Mouse (Mus musculus) heart, embryonic 11.5 days (tissue): ENCODE data around the gene Dnase1l3. TPM values are rescaled to one million over a fixed set of nuclear protein-coding genes. Genes with fewer than 3 reads are reported as not detected.
"Not testable (repeated sequence)": the region's sequence is repeated elsewhere in the genome, so short reads cannot be mapped to it uniquely, and the experiment has no call there.

Source experiments
- ATAC-seq: fragments of 200-750 bp; cut with Nextera tagmentation; replicated peaks from 2 replicates; pipeline ENCODE4 v1.8.0; 2017; ENCODE audit warnings: moderate library complexity; ENCODE audit not compliant: insufficient number of reproducible peaks, low FRiP score, low TSS enrichment
- H3K27ac ChIP-seq: fragments of 300-500 bp; sonication (generic); 2 replicates; pipeline ENCODE4 v1.5.1; 2014; ENCODE audit warnings: mild to moderate bottlenecking, low read depth, low read length
- H3K27me3 ChIP-seq: fragments of 300-500 bp; sonication (generic); 2 replicates; pipeline ENCODE4 v1.6.1; 2014; ENCODE audit warnings: mild to moderate bottlenecking, low read length, mixed read lengths; ENCODE audit not compliant: control insufficient read depth, insufficient read depth
- H3K36me3 ChIP-seq: fragments of 300-500 bp; sonication (generic); 2 replicates; pipeline ENCODE4 v1.6.1; 2014; ENCODE audit warnings: mild to moderate bottlenecking, low read length, moderate library complexity, mixed read lengths; ENCODE audit not compliant: control insufficient read depth, insufficient read depth
- H3K4me1 ChIP-seq: fragments of 300-500 bp; sonication (generic); 2 replicates; pipeline ENCODE4 v1.6.1; 2014; ENCODE audit warnings: low read length; ENCODE audit not compliant: control insufficient read depth, insufficient read depth
- H3K4me2 ChIP-seq: fragments of 300-500 bp; sonication (generic); 2 replicates; pipeline ENCODE4 v1.6.1; 2014; ENCODE audit warnings: mild to moderate bottlenecking, moderate library complexity
- H3K4me3 ChIP-seq: fragments of 300-500 bp; sonication (generic); 2 replicates; pipeline ENCODE4 v1.5.1; 2014; ENCODE audit warnings: low read depth, low read length
- H3K9ac ChIP-seq: fragments of 300-500 bp; sonication (generic); 2 replicates; pipeline ENCODE4 v1.6.1; 2014; ENCODE audit warnings: mild to moderate bottlenecking, low read depth, low read length, moderate library complexity
- H3K9me3 ChIP-seq: fragments of 300-500 bp; sonication (generic); replicated peaks from 2 replicates; pipeline ENCODE4 v1.6.1; 2016; ENCODE audit warnings: low read length; ENCODE audit not compliant: control insufficient read depth
- WGBS: fragments of 180-500 bp; shearing (Covaris S2); extraction: QIAGEN DNeasy Blood & Tissue Kit; methylation state at CpG from one replicate; pipeline ENCODE4 v1.1.7; 2014; ENCODE audit not compliant: insufficient replicate concordance; 5-methylcytosine and 5-hydroxymethylcytosine counted together
- polyA plus RNA-seq: library from polyadenylated mRNA; unstranded; fragments of >200 nt; fragmentation: Nextera tagmentation; extraction: Ambion mirVana; gene quantifications from 2 replicates; pipeline ENCODE4 v1.2.1, GENCODE M21; 2014

Dnase1l3 gene
- polyA plus RNA-seq, 1 experiment from 2014 or later = 0.06 TPM

GRCm38 (mm10) chr14:8007486-8007885, 13.1 kb upstream of the Dnase1l3 start:
- Histone ChIP-seq H3K36me3 (no peaks in the 10 kb centered on the region), H3K9ac (no peak overlapping the region), H3K4me3 (no peak overlapping the region), H3K27ac (no peak overlapping the region), H3K4me1 (no peaks in the 10 kb centered on the region), H3K27me3 (no peaks in the 10 kb centered on the region; the same call in 1 of the 2 replicates), H3K9me3 (no peaks in the 10 kb centered on the region), H3K4me2 (no peak overlapping the region)
- 79% methylated on average over 2 of the region's 2 CpGs for WGBS
- no peak for ATAC-seq

GRCm38 (mm10) chr14:8007084-8007483, 12.7 kb upstream of the Dnase1l3 start:
- Histone ChIP-seq H3K27me3 (peaks cover 2% of the 10 kb centered on the region), H3K27ac (no peak overlapping the region), H3K4me2 (no peak overlapping the region), H3K4me3 (no peak overlapping the region), H3K36me3 (no peaks in the 10 kb centered on the region), H3K9me3 (no peaks in the 10 kb centered on the region), H3K9ac (no peak overlapping the region), H3K4me1 (no peaks in the 10 kb centered on the region)
- ATAC-seq = no peak

GRCm38 (mm10) chr14:8006061-8006460, 11.7 kb upstream of the Dnase1l3 start:
- H3K36me3 ChIP-seq, H3K4me3 ChIP-seq, H3K4me1 ChIP-seq, H3K9me3 ChIP-seq, H3K27me3 ChIP-seq, ATAC-seq, H3K9ac ChIP-seq, H3K4me2 ChIP-seq, H3K27ac ChIP-seq: not testable (repeated sequence)
- WGBS = 56% methylated on average over 3 of the region's 3 CpGs

DNA sequence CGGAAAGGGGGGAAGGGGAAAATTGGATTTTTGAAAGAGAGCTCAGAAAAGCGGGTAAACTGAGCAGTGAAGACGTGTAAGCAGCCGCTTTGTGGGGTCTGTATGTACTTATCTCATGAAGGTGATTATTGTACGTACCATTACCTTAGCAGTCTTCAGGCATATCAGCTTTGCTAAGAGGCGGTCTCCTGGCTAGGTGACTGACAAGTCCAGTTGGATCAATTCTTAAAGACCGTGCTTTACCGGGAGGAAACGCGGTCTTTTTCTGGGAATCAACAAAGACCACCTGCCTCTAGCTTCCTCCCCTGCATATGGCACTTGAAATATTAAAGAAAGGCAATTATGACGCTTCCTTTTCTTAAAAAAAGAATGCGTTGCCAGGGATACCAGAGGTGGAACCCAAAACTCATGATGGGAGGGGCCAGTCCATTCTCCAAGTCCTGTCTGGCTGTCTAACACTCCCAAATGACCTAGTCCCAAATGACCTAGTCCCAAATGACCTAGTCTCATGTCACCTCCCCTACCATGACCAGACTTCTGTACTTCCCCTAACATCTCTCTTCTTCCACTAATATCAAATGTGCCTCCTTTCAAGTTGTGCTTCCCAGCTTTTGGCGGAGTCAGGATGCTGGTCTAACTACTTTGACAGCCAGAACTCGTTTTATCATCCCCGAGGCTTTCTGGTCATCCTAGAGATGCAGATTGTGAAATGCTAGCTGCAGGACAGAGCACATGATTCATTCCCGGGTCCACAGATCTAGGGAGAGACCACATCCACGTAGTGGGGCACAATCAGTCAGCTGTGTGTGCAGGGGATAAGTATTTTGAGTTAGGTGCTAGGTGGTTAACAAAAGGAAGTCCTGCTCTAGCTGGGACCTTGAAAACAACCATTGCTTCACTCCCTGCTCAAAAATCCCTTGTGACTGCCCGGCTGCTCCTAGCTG, 9.6 kb upstream of the Dnase1l3 start:
- Histone ChIP-seq H3K27ac (no peak overlapping the region), H3K36me3 (no peaks in the 10 kb centered on the region), H3K4me1 (no peaks in the 10 kb centered on the region), H3K9me3 (no peaks in the 10 kb centered on the region), H3K9ac (no peak overlapping the region), H3K4me3 (peak overlapping the region; percentile 63), H3K4me2 (peak overlapping the region; percentile 89), H3K27me3 (peaks cover 28% of the 10 kb centered on the region)
- ATAC-seq = no peak
- WGBS = 50% methylated on average over 18 of the region's 18 CpGs

GRCm38 (mm10) chr14:8003093-8003670, 8.8 kb upstream of the Dnase1l3 start:
- Histone ChIP-seq H3K27me3 (peaks cover 28% of the 10 kb centered on the region), H3K9ac (peak overlapping the region; percentile 73), H3K4me1 (no peaks in the 10 kb centered on the region), H3K4me3 (peak overlapping the region; percentile 63), H3K4me2 (peak overlapping the region; percentile 89), H3K36me3 (no peaks in the 10 kb centered on the region), H3K9me3 (no peaks in the 10 kb centered on the region), H3K27ac (no peak overlapping the region)
- ATAC-seq = 0 out of 2 replicates have a peak, but pooled peaks have one; percentile 25
- WGBS = 2% methylated on average over 23 of the region's 23 CpGs

DNA sequence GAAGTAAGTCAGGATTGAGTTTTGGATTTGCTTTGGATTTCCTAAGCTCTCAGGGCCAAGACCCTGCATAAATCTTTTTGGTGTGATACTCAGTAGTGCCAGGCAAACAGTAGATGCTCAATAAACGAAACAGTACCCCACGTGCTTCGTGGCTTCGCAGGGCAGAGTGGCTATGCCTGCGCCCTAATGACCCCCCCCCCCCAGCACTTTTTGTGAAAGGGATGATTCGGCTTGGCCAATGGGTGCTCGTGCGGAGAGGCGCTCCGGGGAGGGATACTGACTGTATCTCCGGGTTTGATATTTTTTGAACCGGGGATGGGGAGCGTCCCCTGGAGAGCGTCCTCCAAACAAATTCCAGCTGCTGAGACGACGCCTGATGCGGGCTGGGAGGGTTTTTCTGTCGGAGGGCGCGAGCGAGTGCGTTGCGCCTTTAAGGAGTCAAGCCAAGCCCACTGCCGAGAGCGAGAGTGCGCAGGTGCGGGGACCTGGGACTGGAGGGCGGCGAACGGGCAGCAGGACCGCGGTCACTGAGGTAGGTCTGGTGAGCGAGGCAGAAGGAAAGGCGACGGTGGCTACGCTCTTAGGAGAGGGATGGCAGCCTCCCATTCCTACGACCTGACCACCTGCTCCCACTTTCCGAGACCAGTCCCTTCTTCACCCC, 8.2 kb upstream of the Dnase1l3 start, which contains the start of gene Abhd6:
TSS of gene Abhd6 (plus strand) at position 471 of the 661 bp plus-strand sequence.
- H3K4me3 ChIP-seq = peak within 1 kb of the TSS; percentile 63
- peak within 1 kb of the TSS; percentile 89 for H3K4me2 ChIP-seq
- WGBS = 2% methylated on average over 38 of the region's 38 CpGs
- peak within 1 kb of the TSS; percentile 73 for H3K9ac ChIP-seq
- H3K27ac ChIP-seq = no peak within 1 kb of the TSS
- H3K4me1 ChIP-seq = no peaks in the 10 kb centered on the region
- peak; percentile 81 for ATAC-seq
- H3K36me3 ChIP-seq = no peaks in the 10 kb centered on the region
- H3K9me3 ChIP-seq = no peaks in the 10 kb centered on the region
- H3K27me3 ChIP-seq = peaks cover 28% of the 10 kb centered on the region

DNA sequence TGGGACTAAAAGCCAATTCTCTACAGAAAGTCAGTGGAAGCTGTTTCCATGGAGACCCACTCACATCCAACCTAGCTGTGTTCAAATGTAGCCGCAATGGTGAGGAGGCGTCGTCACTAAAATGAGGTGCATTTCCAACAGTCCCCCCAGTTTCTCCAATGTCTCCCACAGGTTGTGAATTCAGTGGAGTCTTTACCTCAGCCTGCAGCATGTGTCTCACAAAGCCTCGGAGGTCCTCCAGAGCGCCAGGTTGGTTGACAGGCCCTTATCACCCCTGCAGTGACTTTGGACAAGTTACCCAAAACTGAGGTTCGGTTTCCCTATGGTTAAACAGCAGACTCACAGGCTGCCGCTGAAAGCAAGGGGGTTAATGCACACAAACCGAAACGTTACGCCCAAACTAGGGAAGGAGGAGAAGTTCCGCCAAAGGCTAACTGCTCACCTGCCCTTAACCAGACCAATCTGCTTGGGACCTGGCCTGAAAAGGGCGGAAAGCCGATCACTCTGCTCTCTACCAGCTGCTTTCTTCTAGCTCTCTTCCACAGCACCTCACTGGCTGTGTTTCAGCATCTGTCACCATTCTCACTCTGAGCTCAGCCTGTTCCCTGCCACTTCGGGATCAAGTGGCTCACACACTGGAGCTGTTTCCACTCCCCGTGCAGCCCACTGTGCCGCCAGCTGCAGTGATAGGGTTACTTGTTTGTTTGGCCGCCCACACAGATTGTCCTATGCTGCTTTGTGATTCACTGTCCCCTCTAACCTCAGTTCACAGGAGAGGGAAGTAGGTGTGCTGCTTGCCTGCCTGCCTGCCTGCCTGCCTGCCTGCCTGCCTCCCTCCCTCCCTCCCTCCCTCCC, 6.7 kb upstream of the Dnase1l3 start:
- Histone ChIP-seq H3K4me2 (peak overlapping the region; percentile 38), H3K4me3 (0 out of 2 replicates have a peak overlapping the region, but pooled peaks have one; percentile 18)

GRCm38 (mm10) chr14:8000247-8000646, 5.9 kb upstream of the Dnase1l3 start:
- WGBS = 76% methylated on average over 5 of the region's 5 CpGs
- Histone ChIP-seq H3K4me2 (no peak overlapping the region), H3K9ac (no peak overlapping the region), H3K4me3 (no peak overlapping the region), H3K27ac (no peak overlapping the region), H3K4me1 (no peaks in the 10 kb centered on the region), H3K36me3 (no peaks in the 10 kb centered on the region), H3K9me3 (no peaks in the 10 kb centered on the region), H3K27me3 (peaks cover 28% of the 10 kb centered on the region)
- ATAC-seq = no peak

More for the DNA sequence above, 6.7 kb upstream of the Dnase1l3 start:
- Histone ChIP-seq H3K27me3 (peaks cover 28% of the 10 kb centered on the region), H3K4me1 (no peaks in the 10 kb centered on the region), H3K9me3 (no peaks in the 10 kb centered on the region), H3K36me3 (no peaks in the 10 kb centered on the region), H3K9ac (peak overlapping the region; percentile 43; the same call in 1 of the 2 replicates), H3K27ac (no peak overlapping the region)
- no peak for ATAC-seq
- 18% methylated on average over 17 of the region's 17 CpGs for WGBS
